Mouse (Mus musculus) kidney, adult 2 months (tissue): ENCODE measurements at regions not wholly inside any gene's neighbourhood (a gene's known extent, or its start where the extent isn't known, plus 50 kb on each side); places are given as distances from the start of the nearest gene placed in this dataset.

ENCODE experiments used
- CTCF ChIP-seq: fragments of 200-500 bp; conservative IDR thresholded peaks from 2 replicates; pipeline ENCODE4 v1.5.1; 2011; ENCODE audit warnings: low read depth, mild to moderate bottlenecking, control low read depth, low read length, moderate library complexity, mixed read lengths; ENCODE audit not compliant: insufficient read depth, insufficient read length
- POLR2A ChIP-seq: fragments of 200-500 bp; IDR thresholded peaks from one replicate; pipeline ENCODE4 v1.6.1; 2011; ENCODE audit warnings: low read depth, low read length, control low read depth

DNA sequence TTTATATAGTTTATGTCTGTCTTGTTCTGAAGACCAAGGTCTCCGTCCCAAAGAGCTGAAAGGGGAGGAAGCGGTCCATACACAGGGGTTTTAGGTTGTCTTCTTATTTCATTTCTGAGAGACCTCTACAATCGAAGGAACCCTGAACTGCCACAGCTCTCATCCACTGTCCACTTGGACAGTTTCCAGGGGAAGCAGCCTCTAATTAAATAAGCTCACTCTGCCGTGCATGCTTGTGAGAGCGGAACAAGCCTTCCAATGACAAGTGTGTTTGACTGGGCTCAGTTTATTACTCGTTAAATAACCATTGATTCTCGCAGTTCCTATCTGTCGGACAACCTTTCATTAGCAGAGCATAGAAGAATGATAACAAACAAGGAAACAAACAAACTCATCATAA is 174.2 kb downstream of the Sec61b start:
- TF ChIP-seq CTCF (no peak), POLR2A (no peak)
